Mouse (Mus musculus): ENCODE measurements around the gene Tdp2.

DNA sequence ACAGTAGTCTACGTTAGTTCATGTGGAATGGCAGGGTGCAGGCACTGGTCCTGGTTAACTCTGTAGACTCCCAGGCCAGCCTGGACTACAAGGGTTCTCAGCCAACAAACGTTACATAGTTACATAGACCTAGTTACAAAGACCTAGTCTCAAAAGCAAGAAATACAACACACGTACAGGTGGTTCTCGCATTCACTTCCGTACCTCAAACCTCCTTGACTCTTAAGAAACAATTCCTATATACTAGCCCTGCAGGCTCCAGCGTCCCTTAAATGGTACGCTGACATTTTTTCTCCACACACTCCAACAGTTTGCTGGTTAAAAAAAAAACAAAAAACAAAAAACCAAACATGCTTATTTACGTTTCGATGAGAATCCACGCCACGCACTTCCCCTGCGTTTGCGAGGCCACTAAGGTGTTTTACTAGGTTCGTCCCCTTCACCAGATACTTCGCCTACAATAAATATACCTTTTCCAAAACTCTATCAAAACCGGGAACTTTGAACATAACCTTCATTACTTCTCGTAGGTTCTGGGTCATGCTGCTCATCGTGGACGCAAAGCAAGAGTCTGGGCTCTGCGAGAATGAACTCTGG, 625 bp upstream of the Tdp2 start:
- TF ChIP-seq CTCF (IDR thresholded peaks at IDR 0.05; ENCODE audit: control insufficient read depth, insufficient read depth, low read length) (no peak), POLR2A (IDR thresholded peaks at IDR 0.05; ENCODE audit: borderline replicate concordance, control insufficient read depth, low read depth, low read length) (no peak)
